Mouse (Mus musculus) embryo, embryonic 9.5 days (tissue): ENCODE results near the gene Catsperg1.
A peak's percentile ranks its signal among the peaks of the same experiment; 100 is the strongest.
"Not testable (repeated sequence)": the region's sequence is repeated elsewhere in the genome, so short reads cannot be mapped to it uniquely, and the experiment has no call there.

Source experiments
- DNase-seq: peaks from one replicate; pipeline ENCODE4 v3.0.0-alpha.2; 2017; ENCODE audit errors: extremely low spot score

Catsperg1 gene

GRCm38 (mm10) chr7:29170066-29170754, 43.6 kb downstream of the Catsperg1 start, which contains the start of the genes Ggn and Spred3:
Ggn (plus strand) TSS chr7:29170210.
Spred3 (minus strand) TSS chr7:29170411.
- peak; percentile 85 for DNase-seq

GRCm38 (mm10) chr7:29169231-29170065, 44.4 kb downstream of the Catsperg1 start:
- DNase-seq = peak; percentile 92

- peak; percentile 72 for DNase-seq
These were observed 45.0 kb downstream of the Catsperg1 start for GRCm38 (mm10) chr7:29168791-29169230.

GRCm38 (mm10) chr7:29168121-29168695, 45.6 kb downstream of the Catsperg1 start:
- DNase-seq = peak; percentile 39

GRCm38 (mm10) chr7:29167656-29168055, 46.2 kb downstream of the Catsperg1 start:
- no peak for DNase-seq

GRCm38 (mm10) chr7:29162750-29163525, 50.9 kb downstream of the Catsperg1 start:
- peak; percentile 48 for DNase-seq

GRCm38 (mm10) chr7:29162294-29162693, 51.5 kb downstream of the Catsperg1 start:
- DNase-seq = no peak

GRCm38 (mm10) chr7:29158264-29158663, 55.6 kb downstream of the Catsperg1 start:
- no peak for DNase-seq

- peak; percentile 86 for DNase-seq
These were observed 57.7 kb downstream of the Catsperg1 start, which contains the start of gene Fam98c for GRCm38 (mm10) chr7:29155838-29156782. Fam98c (minus strand) TSS chr7:29156234.

GRCm38 (mm10) chr7:29155196-29155837, 58.5 kb downstream of the Catsperg1 start:
- DNase-seq = peak; percentile 85

GRCm38 (mm10) chr7:29154018-29154720, 59.7 kb downstream of the Catsperg1 start:
- DNase-seq = no peak

- no peak for DNase-seq
These were observed 62.3 kb downstream of the Catsperg1 start for GRCm38 (mm10) chr7:29151486-29151885.

- DNase-seq = no peak
These were observed 65.1 kb downstream of the Catsperg1 start for GRCm38 (mm10) chr7:29148771-29149170.

GRCm38 (mm10) chr7:29146625-29147367, 67.0 kb downstream of the Catsperg1 start:
- DNase-seq = no peak

GRCm38 (mm10) chr7:29144006-29144405, 69.8 kb downstream of the Catsperg1 start:
- DNase-seq = no peak

- DNase-seq = no peak
These were observed 72.4 kb downstream of the Catsperg1 start for GRCm38 (mm10) chr7:29141416-29141815.

GRCm38 (mm10) chr7:29139237-29139636, 74.6 kb downstream of the Catsperg1 start:
- DNase-seq = not testable (repeated sequence)

- DNase-seq = no peak
These were observed 76.4 kb downstream of the Catsperg1 start for GRCm38 (mm10) chr7:29137429-29137828.
